Mouse (Mus musculus): ENCODE results near the gene Trpv4. TPM values are rescaled to one million over a fixed set of nuclear protein-coding genes. Genes with fewer than 3 reads are reported as not detected.

Trpv4 gene
- total RNA-seq, 1 experiment from 2014 or later = 1.1 TPM

DNA sequence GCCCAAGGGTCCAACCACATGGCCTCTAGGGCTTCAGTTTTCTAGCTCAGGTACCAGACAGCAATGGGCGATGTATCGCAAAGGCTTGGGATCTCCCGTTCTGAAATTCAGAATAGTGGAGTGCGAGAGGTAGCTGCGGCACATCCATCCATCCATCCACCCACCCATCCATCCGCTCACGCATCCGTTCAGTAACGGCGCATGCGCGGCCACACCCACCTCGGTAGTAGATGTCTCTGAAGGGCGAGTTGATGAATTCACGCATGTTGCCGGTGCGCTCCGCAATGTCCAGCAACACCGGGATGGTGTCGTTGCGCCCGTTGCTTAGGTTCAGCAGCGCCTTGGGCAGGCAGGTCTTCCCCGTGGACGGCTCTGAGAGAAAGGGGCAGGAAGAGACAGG, 22.1 kb downstream of the Trpv4 start:
- ATAC-seq (replicated peaks; ENCODE audit: low read depth, poor library complexity, severe bottlenecking) = no peak

- peak; percentile 52; the same call in 1 of the 2 replicates for ATAC-seq (replicated peaks; ENCODE audit: low read depth, poor library complexity, severe bottlenecking)
Measured at GRCm38 (mm10) chr5:114631336-114631735, 26.9 kb downstream of the Trpv4 start.

DNA sequence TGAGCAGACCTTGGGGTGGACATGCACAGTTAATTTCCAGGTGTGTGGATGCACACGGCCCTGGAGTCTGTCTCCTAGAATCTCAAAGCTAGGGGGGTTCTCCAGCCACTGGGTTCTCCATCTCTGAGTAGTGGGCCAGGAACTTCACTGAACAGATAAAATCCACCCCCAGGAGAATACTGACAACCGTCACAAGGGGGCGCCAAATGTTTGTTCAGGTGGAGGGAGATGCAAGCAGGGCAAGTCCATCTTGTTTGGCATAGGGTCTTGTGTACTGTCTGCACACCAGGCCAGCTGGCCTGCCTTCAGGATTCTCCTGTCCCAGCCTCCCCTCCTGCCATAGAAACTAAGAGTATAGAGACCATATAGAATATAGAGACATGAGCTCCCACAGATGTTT, 32.6 kb downstream of the Trpv4 start:
- ATAC-seq (replicated peaks; ENCODE audit: low read depth, poor library complexity, severe bottlenecking) = peak; percentile 61; the same call in 1 of the 2 replicates

DNA sequence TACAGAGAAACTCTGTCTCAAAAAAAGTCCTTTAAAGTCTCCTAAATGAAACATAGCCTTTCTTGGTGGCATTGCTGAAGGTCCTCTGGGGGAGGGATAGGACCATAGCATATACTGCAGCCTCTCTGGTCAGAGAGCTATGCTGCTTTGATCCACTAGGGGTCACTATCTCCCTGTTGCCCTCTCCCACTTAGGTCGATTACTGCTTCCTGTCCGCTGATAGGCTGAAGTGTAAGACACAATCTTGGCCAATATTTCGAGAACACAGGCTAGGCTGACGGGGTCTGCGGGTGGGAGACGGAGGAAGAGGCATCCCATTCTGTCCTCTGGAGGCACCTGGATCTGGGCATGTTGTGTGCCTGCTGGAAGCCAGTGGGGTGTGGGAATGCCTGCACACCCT, 37.9 kb downstream of the Trpv4 start:
- ATAC-seq (replicated peaks; ENCODE audit: low read depth, poor library complexity, severe bottlenecking) = peak; percentile 71

DNA sequence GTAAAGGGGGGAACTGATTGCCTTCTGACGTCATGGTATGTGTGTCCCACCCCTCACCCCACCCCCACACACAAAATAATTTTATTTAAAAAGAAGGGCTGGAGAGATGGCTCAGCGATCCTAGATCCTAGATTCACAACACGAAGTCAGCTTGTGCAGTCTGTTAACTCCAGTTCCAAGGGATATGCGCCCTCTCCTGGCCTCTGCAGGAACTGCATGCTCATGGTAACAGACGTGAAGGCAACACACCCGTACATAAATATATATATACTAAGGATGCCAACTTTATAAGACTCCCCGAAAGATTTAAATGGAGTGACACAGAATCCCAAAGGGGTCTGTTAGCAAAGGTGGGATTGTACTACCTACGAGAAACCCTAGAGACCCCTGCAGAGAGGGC, 39.4 kb downstream of the Trpv4 start:
- peak; percentile 53; the same call in 1 of the 2 replicates for ATAC-seq (replicated peaks; ENCODE audit: low read depth, poor library complexity, severe bottlenecking)

- no peak for ATAC-seq (replicated peaks; ENCODE audit: low read depth, poor library complexity, severe bottlenecking)
Measured at GRCm38 (mm10) chr5:114617809-114618208, 40.4 kb downstream of the Trpv4 start.

DNA sequence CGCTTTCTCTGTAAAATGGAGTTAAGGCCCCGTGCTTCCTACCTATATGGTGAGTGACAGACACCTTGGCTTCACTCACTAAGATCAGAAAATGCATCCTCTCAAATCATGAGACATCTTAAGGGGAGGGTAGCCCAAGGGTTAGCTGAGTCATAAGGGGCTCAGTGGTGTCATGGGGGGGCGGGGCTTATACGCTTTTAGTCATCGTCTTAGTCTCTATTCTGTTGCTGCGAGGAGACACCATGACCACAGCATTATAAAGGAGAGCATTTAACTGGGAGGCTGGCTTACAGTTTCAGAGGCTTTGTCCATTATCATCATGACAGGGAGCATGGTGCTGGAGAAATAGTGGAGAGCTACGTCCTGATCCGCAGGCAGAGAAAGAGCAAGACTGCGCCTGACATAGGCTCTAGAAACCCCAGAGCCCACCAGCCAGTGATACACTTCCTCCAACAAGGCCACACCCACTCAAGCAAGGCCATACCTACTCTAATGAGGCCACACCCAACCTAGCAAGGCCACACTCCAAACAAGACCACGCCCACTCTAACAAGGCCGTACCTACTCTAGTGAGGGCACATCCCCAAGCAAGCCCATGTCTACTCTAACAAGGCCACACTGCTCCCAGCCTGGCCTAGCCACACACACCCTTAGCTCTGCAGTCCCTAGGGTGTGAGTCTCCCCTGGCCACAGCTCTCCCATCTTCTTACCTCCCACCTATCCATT, 41.7 kb downstream of the Trpv4 start:
- peak; percentile 18; the same call in 1 of the 2 replicates for ATAC-seq (replicated peaks; ENCODE audit: low read depth, poor library complexity, severe bottlenecking)

DNA sequence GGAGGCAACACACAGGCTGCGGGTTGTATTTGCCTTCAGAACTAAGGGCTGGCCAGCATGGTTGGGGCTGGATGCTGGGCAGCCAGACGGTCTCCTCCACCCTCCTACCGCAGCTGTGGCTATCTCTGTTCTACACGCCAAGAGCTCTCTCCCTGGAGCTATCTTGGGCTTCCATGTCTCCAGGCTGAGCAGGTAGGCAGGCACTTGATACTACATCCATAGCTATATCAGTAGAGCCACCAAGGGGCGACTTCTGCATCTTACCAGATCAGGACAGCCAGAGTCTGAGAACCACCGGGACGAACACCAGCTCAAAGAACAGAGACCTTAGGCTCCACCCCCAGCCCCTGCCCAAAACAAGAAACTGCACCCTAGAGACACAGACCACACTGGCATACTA, 43.4 kb downstream of the Trpv4 start:
- ATAC-seq (replicated peaks; ENCODE audit: low read depth, poor library complexity, severe bottlenecking) = no peak

- 0 out of 2 replicates have a peak, but pooled peaks have one; percentile 23 for ATAC-seq (replicated peaks; ENCODE audit: low read depth, poor library complexity, severe bottlenecking)
Measured at GRCm38 (mm10) chr5:114611968-114612608, 46.1 kb downstream of the Trpv4 start.

DNA sequence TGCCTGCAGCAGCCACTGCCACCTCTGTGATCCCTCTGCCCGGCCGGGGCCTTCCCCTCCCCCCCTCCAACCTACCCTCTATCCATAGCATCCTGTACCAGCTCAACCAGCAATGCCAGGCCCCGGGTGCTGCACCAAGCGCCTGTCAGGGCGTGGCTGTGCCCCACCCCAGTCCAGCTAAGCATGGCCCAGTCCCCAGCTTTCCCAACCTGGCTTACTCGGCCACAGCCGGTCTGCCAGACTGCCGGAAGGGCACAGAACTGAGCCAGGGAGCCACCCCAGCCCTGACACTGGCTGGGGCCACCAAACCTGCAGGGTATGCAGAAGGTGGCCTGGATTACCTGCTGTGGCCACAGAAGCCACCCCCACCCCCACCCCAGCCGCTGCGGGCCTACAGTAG, 47.0 kb downstream of the Trpv4 start:
- no peak for ATAC-seq (replicated peaks; ENCODE audit: low read depth, poor library complexity, severe bottlenecking)

GRCm38 (mm10) chr5:114608516-114608915, 49.7 kb downstream of the Trpv4 start:
- ATAC-seq (replicated peaks; ENCODE audit: low read depth, poor library complexity, severe bottlenecking) = peak; percentile 61

DNA sequence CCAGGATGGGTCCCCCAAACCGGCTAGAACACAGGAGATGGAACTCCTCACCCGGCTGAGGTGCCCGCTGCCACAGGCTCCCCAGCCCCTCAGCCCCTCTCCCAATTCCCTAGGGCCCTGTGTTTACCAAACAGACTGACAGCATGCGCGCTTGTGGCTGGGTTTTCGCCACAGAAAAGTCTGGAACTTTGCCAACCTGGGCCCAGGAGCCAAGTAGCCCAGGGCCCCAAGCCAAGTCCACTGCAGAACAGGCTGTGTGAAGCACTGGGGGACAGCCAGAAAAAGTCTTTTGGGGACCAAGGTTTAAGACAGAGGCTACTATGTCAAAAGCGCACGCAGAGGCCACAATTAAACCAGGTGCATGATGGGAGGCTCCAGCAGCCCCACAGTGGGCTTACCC, 50.6 kb downstream of the Trpv4 start:
- ATAC-seq (replicated peaks; ENCODE audit: low read depth, poor library complexity, severe bottlenecking) = no peak

- ATAC-seq (replicated peaks; ENCODE audit: low read depth, poor library complexity, severe bottlenecking) = no peak
Measured at GRCm38 (mm10) chr5:114605981-114606380, 52.2 kb downstream of the Trpv4 start.

DNA sequence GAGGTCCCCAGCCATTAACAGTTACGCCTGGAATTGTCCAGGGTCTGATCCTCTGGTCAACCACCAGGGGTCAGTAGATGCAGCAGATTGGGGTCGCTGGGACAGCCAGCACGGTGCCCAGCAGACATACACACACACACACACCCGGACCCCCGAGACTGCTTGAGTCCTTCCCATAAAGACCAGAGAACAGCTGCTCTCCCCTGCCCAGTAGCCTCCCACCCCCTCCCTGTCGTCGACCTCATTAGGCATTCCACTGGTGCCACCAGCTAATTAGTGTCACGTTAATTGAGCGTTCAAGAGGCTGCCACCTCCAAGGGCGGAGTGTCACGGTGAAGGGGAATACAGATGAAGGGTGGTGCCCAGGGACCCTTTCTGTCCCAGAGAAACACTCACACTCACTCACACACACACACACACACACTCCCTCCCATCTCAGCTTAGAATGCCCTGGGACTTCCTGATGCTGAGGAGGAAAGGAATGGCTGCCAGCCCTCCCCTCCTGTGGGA, 53.4 kb downstream of the Trpv4 start:
- 0 out of 2 replicates have a peak, but pooled peaks have one; percentile 45 for ATAC-seq (replicated peaks; ENCODE audit: low read depth, poor library complexity, severe bottlenecking)

GRCm38 (mm10) chr5:114603975-114604374, 54.2 kb downstream of the Trpv4 start:
- no peak for ATAC-seq (replicated peaks; ENCODE audit: low read depth, poor library complexity, severe bottlenecking)

DNA sequence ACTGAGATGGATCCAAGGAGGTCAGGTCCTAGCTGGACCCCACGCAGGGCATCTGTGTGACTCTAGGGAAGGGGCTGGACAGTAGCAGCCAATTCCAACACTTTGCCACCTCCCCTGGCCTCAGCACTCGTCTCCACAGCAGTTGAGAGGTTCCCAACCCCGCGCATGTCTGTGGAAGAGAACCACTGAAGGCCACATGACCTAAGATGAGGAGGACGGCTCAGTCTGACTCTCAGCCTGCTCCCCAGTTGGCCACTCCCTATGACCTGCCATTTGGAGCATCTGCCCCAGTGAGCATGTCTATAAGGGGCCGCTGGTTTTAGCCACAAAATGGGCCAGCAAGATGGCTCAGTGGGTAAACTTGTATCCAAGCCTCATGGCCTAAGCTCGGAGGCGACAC, 56.2 kb downstream of the Trpv4 start:
- ATAC-seq (replicated peaks; ENCODE audit: low read depth, poor library complexity, severe bottlenecking) = no peak

DNA sequence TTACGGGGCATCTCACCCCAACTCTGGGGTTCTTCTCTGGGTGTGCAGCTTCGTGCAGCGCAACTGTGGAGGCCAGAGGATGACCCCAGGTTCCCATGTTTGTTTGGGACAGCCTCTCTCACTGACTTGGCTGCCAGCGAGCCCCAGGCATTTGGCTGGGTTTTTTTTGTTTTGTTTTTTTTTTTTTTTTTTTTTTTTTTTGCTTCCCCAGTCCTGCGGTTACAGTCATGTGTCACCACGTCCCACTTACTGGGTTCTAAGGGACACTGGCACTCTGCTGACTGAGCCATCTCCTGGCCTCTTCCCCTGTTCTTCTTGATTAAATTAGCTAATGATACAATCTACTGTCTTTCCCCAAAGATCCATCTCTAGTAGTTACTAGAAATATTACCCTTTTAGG, 60.6 kb downstream of the Trpv4 start:
- no peak for ATAC-seq (replicated peaks; ENCODE audit: low read depth, poor library complexity, severe bottlenecking)

- ATAC-seq (replicated peaks; ENCODE audit: low read depth, poor library complexity, severe bottlenecking) = no peak
Measured at GRCm38 (mm10) chr5:114597222-114597621, 61.0 kb downstream of the Trpv4 start.

DNA sequence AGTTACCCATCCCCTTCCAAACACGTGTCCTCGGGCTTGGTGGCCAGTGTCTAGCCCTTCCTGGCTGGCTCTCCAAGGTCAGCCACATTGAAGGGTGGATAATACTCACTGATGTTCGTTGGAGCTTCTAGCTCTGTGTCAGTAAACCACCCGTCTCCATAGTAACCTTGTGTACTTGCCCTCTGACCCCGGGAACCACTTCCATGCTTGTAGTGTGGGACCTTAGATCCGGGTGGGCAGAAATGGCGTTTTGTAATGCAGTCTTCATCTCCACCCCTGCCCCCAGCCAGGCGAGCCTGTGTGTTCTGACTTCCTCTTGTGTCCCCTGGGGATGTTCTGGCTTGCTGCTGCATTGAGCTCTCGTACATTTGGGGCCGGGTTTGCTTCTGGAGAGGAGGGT, 61.6 kb downstream of the Trpv4 start:
- ATAC-seq (replicated peaks; ENCODE audit: low read depth, poor library complexity, severe bottlenecking) = peak; percentile 26

- peak; percentile 79 for ATAC-seq (replicated peaks; ENCODE audit: low read depth, poor library complexity, severe bottlenecking)
Measured at GRCm38 (mm10) chr5:114594741-114595241, 63.4 kb downstream of the Trpv4 start.

- ATAC-seq (replicated peaks; ENCODE audit: low read depth, poor library complexity, severe bottlenecking) = no peak
Measured at GRCm38 (mm10) chr5:114593949-114594348, 64.3 kb downstream of the Trpv4 start.

Measured in common myeloid progenitor, adult 5-6 weeks (primary cell).